Mouse (Mus musculus) intestine, postnatal 0 days (tissue): ENCODE measurements around the gene Phf23. TPM values are rescaled to one million over a fixed set of nuclear protein-coding genes. Genes with fewer than 3 reads are reported as not detected.

Experiments
- ATAC-seq: fragments of 200-750 bp; cut with Nextera tagmentation; 2 replicates; pipeline ENCODE4 v1.8.0; 2017; ENCODE audit warnings: mild to moderate bottlenecking, moderate TSS enrichment, moderate library complexity
- H3K27ac ChIP-seq: fragments of 300-500 bp; sonication (generic); 2 replicates; pipeline ENCODE4 v1.5.1; 2014; ENCODE audit warnings: mild to moderate bottlenecking, low read depth, low read length, moderate library complexity
- H3K27me3 ChIP-seq: fragments of 300-500 bp; sonication (generic); replicated peaks from 2 replicates; pipeline ENCODE4 v1.6.1; 2014; ENCODE audit warnings: low read length, mixed read lengths; ENCODE audit not compliant: control insufficient read depth, insufficient read depth
- H3K36me3 ChIP-seq: fragments of 300-500 bp; sonication (generic); 2 replicates; pipeline ENCODE4 v1.6.1; 2014; ENCODE audit warnings: mild to moderate bottlenecking, moderate library complexity; ENCODE audit not compliant: control insufficient read depth, insufficient read depth
- H3K4me1 ChIP-seq: fragments of 300-500 bp; sonication (generic); replicated peaks from 2 replicates; pipeline ENCODE4 v1.6.1; 2014; ENCODE audit warnings: antibody characterized with exemption, low read length, mixed read lengths; ENCODE audit not compliant: control insufficient read depth, insufficient read depth
- H3K4me2 ChIP-seq: fragments of 300-500 bp; sonication (generic); replicated peaks from 2 replicates; pipeline ENCODE4 v1.6.1; 2014; ENCODE audit warnings: low read depth, mild to moderate bottlenecking, moderate library complexity
- H3K4me3 ChIP-seq: fragments of 300-500 bp; sonication (generic); 2 replicates; pipeline ENCODE4 v1.5.1; 2014; ENCODE audit warnings: low read depth, low read length
- H3K9ac ChIP-seq: fragments of 300-500 bp; sonication (generic); 2 replicates; pipeline ENCODE4 v1.6.1; 2014; ENCODE audit warnings: mild to moderate bottlenecking, low read depth, low read length
- H3K9me3 ChIP-seq: fragments of 300-500 bp; sonication (generic); 2 replicates; pipeline ENCODE4 v1.6.1; 2016; ENCODE audit warnings: mixed run types; ENCODE audit not compliant: control insufficient read depth
- CTCF ChIP-seq: sonication (generic); IDR thresholded peaks from 2 replicates; pipeline ENCODE4 v1.5.1; 2016; ENCODE audit warnings: low read depth, mild to moderate bottlenecking, control low read depth, antibody characterized with exemption, moderate library complexity
- WGBS: fragments of 180-500 bp; shearing (Covaris S2); extraction: QIAGEN DNeasy Blood & Tissue Kit; methylation state at CpG from one replicate; pipeline ENCODE4 v1.1.7; 2014; 5-methylcytosine and 5-hydroxymethylcytosine counted together
- polyA plus RNA-seq: library from polyadenylated mRNA; unstranded; fragments of >200 nt; fragmentation: Nextera tagmentation; extraction: Ambion mirVana; gene quantifications from 2 replicates; pipeline ENCODE4 v1.2.1, GENCODE M21; 2015

Gene Phf23
- polyA plus RNA-seq, 1 experiment from 2014 or later = 32.6 TPM

DNA sequence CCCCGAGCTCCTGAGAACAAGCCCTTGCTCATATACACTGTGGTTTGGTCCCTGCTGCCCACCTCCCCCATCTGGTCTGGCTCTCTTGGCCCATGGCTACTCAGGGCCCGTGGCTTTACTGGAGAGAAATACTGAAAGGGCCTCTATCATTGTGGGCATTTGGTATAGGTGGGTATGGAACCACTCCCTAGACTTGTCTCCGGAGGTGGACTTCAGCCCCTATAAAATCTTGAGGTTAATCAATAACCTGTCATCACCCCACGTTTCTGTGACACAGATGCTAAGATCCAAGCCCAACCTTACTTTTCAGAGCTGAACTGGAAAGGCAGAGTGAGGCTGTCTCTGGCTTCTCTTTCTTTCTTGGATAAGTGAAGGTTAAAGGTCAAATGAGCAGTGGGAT lies 26.8 kb upstream of the Phf23 start:
- Histone ChIP-seq H3K4me2 (peak overlapping the region; percentile 70), H3K9ac (no peak overlapping the region)
- WGBS = 33% methylated on average over 4 of the region's 4 CpGs

DNA sequence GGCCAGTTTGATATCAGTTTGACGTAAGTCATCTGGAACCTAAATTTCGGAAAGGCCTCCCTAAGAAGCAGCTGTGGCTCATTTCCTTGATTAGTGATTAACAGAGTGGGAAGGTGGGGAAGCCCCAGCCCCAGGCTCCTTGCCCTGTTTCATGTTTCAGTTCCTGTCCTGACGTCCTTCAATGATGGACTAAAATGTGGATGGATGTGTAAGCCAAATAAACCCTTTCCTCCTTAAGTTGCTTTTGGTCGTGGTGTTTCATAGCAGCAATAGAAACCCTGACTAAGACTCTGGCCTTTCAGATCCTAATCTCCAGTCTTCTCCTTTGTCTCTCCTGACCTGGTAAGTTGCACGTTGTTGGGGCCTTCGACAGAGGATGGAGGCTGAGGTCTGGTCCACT lies 25.4 kb upstream of the Phf23 start:
- Histone ChIP-seq H3K4me3 (no peak overlapping the region), H3K27ac (peak overlapping the region; percentile 17; the same call in 1 of the 2 replicates), H3K4me1 (no peaks in the 10 kb centered on the region), H3K36me3 (peaks cover 35% of the 10 kb centered on the region), H3K4me2 (0 out of 2 replicates have a peak overlapping the region, but pooled peaks have one; percentile 2), H3K27me3 (0 out of 2 replicates have a peak, but pooled peaks cover 3% of the 10 kb centered on the region), H3K9ac (no peak overlapping the region), H3K9me3 (no peaks in the 10 kb centered on the region)
- WGBS = 41% methylated on average over 6 of the region's 6 CpGs
- TF ChIP-seq CTCF = no peak
- ATAC-seq = no peak

More for the DNA sequence above, 26.8 kb upstream of the Phf23 start:
- H3K36me3 ChIP-seq = peaks cover 27% of the 10 kb centered on the region
- no peak for TF ChIP-seq CTCF
- peak overlapping the region; percentile 96 for H3K27ac ChIP-seq
- H3K9me3 ChIP-seq = no peaks in the 10 kb centered on the region
- 0 out of 2 replicates have a peak, but pooled peaks cover 4% of the 10 kb centered on the region for H3K27me3 ChIP-seq
- H3K4me3 ChIP-seq = no peak overlapping the region
- no peaks in the 10 kb centered on the region for H3K4me1 ChIP-seq
- ATAC-seq = peak; percentile 49

GRCm38 (mm10) chr11:69970775-69971174 lies 24.8 kb upstream of the Phf23 start:
- H3K9me3 ChIP-seq = no peaks in the 10 kb centered on the region
- WGBS = 47% methylated on average over 3 of the region's 3 CpGs

GRCm38 (mm10) chr11:69974907-69975306 lies 20.7 kb upstream of the Phf23 start:
- H3K4me3 ChIP-seq = no peak overlapping the region
- H3K9me3 ChIP-seq = no peaks in the 10 kb centered on the region
- H3K36me3 ChIP-seq = peaks cover 44% of the 10 kb centered on the region
- ATAC-seq = no peak
- no peak overlapping the region for H3K9ac ChIP-seq
- no peak overlapping the region for H3K27ac ChIP-seq
- no peak overlapping the region for H3K4me2 ChIP-seq
- no peaks in the 10 kb centered on the region for H3K27me3 ChIP-seq
- no peak for TF ChIP-seq CTCF
- 93% methylated on average over 2 of the region's 2 CpGs for WGBS
- no peaks in the 10 kb centered on the region for H3K4me1 ChIP-seq

More at GRCm38 (mm10) chr11:69970775-69971174, 24.8 kb upstream of the Phf23 start:
- Histone ChIP-seq H3K4me1 (no peaks in the 10 kb centered on the region), H3K4me3 (no peak overlapping the region), H3K36me3 (peaks cover 40% of the 10 kb centered on the region), H3K27me3 (no peaks in the 10 kb centered on the region), H3K4me2 (0 out of 2 replicates have a peak overlapping the region, but pooled peaks have one; percentile 2), H3K9ac (no peak overlapping the region), H3K27ac (peak overlapping the region; percentile 17; the same call in 1 of the 2 replicates)
- TF ChIP-seq CTCF = no peak
- ATAC-seq = no peak

GRCm38 (mm10) chr11:69976271-69976670 lies 19.3 kb upstream of the Phf23 start:
- no peak overlapping the region for H3K27ac ChIP-seq
- no peak overlapping the region for H3K4me2 ChIP-seq
- no peaks in the 10 kb centered on the region for H3K27me3 ChIP-seq
- no peak for TF ChIP-seq CTCF
- WGBS = 76% methylated on average over 4 of the region's 4 CpGs
- H3K36me3 ChIP-seq = peaks cover 42% of the 10 kb centered on the region
- ATAC-seq = no peak
- no peak overlapping the region for H3K9ac ChIP-seq
- H3K9me3 ChIP-seq = no peaks in the 10 kb centered on the region
- H3K4me1 ChIP-seq = no peaks in the 10 kb centered on the region
- no peak overlapping the region for H3K4me3 ChIP-seq

DNA sequence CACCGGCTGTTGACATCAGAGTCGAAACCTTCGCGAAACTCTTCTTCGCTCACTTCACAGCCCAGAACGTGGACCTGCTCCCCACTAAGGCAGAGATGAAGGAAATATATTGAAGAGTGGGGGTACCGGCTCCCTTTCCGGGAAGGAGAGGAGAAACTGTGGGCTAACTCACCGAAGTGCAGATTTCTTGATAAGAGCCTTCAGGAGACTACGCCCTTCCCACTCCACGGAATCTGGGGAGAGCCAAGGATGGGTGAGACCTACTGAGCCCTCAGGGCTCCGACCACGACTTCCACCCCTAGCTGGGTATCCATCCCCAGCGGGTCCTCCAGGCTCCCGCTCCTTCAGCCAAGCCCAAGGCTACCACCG lies 15.8 kb upstream of the Phf23 start:
- WGBS = under 1% methylated on average over 16 of the region's 16 CpGs
- no peaks in the 10 kb centered on the region for H3K27me3 ChIP-seq
- no peak for TF ChIP-seq CTCF
- H3K4me3 ChIP-seq = peak overlapping the region; percentile 93
- peaks cover 30% of the 10 kb centered on the region for H3K36me3 ChIP-seq
- peak overlapping the region; percentile 92 for H3K4me2 ChIP-seq
- H3K27ac ChIP-seq = peak overlapping the region; percentile 99
- no peaks in the 10 kb centered on the region for H3K9me3 ChIP-seq
- ATAC-seq = no peak; the same call in 1 of the 2 replicates
- H3K4me1 ChIP-seq = no peaks in the 10 kb centered on the region
- H3K9ac ChIP-seq = peak overlapping the region; percentile 70
